Mouse (Mus musculus) gastrocnemius, adult 18-20 months (tissue): ENCODE data around the gene Lgsn. TPM values are rescaled to one million over a fixed set of nuclear protein-coding genes. Genes with fewer than 3 reads are reported as not detected.

Experiments used
- DNase-seq: peaks from one replicate; pipeline ENCODE4 v3.0.0; 2021; ENCODE audit warnings: low spot score
- long read RNA-seq, 2 experiments: library from polyadenylated mRNA; stranded (forward); transcript quantifications; one replicate each; pipeline ENCODE4 v2.0.0; 2021
- total RNA-seq, 2 experiments: library from RNA; stranded (reverse); gene quantifications; 2 replicates each; pipeline ENCODE4 v1.2.3; 2021

Gene Lgsn
- total RNA-seq = not detected
- long read RNA-seq, experiment 1 = 0 reads
- long read RNA-seq, experiment 2 = 0 reads

- no peak for DNase-seq
These were observed at the start of gene Lgsn for GRCm38 (mm10) chr1:31176101-31176500. Gene Lgsn, plus strand, starts transcription at chr1:31176401.

- no peak for DNase-seq
These were observed 37.8 kb upstream of the Lgsn start for GRCm38 (mm10) chr1:31138387-31138786.

- DNase-seq = no peak
These were observed 33.7 kb upstream of the Lgsn start for GRCm38 (mm10) chr1:31142288-31143094.

- no peak for DNase-seq
These were observed 32.6 kb upstream of the Lgsn start for GRCm38 (mm10) chr1:31143571-31143970.

- DNase-seq = no peak
These were observed 26.5 kb upstream of the Lgsn start for GRCm38 (mm10) chr1:31149671-31150070.

DNA sequence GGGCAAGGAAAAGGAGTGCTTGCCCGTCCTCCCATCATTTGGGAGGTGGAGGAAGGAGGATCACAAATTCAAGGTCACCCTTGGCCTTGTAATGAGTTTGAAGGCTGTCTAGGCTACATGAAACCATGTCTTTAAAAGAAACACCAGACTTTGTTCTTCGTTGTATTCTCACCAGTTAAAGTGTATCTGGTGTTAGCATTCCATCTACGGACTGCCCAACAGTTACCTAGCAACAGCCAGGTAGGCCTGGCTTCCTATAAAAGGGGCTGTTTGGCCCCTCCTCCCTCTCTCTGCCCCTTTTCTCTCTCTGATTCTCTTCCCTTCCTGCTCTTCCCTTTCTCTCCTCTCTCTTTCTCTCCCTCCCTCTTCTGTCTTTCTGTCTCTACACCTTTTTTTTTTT is 25.7 kb upstream of the Lgsn start:
- no peak for DNase-seq

GRCm38 (mm10) chr1:31152799-31153426 is 23.3 kb upstream of the Lgsn start:
- no peak for DNase-seq

GRCm38 (mm10) chr1:31153793-31154349 is 22.3 kb upstream of the Lgsn start:
- peak; percentile 63 for DNase-seq

GRCm38 (mm10) chr1:31156185-31156584 is 20.0 kb upstream of the Lgsn start:
- DNase-seq = no peak

DNA sequence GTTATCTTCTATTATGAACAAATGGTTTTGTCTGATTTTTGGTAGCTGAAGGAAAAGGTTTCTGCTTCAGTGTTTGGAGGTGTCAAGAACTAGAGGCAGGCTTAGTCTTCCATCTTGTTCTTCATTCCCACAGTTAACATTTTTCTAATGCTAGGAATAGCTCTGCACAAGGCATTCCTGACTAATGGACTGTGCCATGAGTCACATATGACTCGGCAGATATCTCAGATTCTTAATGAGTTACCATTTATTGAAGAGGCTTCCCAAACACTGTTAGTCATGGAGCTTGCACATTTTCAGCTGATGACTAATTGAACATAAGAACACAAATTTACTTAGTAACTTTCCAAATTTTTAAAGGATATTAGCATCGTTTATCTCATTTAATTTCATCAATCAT is 19.3 kb upstream of the Lgsn start:
- no peak for DNase-seq

- no peak for DNase-seq
These were observed 11.5 kb upstream of the Lgsn start for GRCm38 (mm10) chr1:31164527-31165189.

DNA sequence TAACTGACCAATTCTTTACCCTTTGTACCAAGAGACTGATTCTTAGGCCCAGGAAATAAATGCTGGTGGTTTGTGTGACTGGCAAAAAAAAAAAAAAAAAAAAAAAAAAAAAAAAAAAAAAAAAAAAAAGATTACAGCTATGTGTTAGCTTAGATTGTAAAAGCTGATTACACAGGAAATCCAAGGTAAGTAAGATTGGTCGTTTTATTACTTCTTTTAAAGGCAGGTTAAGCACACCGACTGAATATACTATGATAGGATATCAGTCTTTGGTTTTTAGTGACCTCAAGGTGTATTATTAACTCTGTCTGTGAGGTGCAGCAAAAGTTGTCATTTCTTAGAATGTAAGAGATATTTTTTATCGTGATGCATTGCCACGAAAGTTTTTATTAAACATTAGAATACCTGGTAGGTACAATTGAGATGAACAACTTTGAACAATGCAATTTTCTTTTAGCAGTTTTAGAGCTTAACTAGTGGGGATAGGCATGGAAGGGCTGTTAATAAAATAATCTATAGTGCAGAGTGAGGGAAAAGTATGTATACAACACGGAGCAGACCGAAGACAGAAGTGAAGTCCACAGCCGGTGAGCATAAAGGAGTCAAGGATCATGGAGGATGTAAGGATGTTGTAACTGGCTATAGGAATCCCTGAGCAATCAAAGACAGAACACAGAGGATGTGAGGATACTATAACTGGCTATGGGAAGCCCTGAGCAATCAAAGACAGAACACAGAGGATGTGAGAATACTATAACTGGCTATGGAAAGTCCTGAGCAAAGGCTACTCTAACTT is 10.7 kb upstream of the Lgsn start:
- DNase-seq = no peak

DNA sequence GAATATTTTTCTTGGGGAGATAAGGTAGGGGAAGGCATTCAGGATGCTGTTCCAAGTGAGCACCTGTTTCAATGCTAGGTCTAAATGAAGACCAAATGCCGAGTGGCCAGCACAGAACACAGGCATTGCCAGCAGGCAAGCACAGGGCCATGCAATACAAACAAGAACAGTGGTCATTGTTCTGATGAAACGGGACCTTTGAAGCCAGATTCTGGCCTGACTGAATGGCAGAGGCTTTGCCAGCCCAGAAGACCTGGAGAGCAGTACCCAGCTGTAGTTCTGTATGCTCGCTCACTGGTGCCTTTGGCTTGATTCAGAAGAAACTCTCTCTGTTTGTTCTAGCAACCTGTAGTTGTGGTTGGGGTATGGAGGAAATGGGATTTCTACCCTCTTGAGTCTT is 800 bp upstream of the Lgsn start:
- no peak for DNase-seq

DNA sequence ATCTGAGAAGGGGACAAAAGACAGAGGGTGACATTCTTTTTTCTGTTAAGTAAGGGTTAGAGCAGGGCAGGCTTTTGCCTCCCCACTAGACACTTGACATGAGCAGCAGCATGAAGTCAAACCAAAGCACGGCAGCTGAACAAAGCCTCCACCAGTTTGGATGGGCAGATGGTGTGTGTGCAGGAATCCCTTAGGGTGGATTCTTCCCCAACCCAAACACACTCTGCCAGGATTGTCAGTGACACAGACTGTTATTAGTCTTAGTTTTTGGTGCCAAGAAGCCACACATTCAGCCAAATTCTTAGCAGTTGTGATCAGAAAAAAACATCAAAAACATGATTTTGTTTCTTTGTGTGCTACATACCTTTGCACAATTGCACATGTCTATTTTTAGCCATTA is 2.1 kb downstream of the Lgsn start:
- DNase-seq = no peak

- no peak for DNase-seq
These were observed 14.2 kb downstream of the Lgsn start for GRCm38 (mm10) chr1:31190237-31190866.

DNA sequence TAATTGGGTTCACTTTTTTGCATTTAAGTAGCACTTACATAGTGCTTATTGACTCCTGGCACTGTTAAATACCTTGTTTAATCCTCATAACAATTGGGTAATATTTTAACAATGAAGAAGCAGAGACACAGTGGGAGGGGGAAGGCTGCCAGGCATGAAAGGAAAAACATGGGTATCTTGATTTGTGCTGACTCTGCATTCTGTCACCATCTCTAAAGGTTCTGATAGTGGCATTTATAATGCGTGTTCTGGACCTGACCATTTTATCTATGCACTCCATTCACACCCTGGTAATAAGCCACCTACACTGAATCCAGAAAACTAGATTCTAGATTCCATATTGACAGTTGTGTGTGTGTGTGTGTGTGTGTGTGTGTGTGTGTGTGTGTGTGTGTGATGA is 19.4 kb downstream of the Lgsn start:
- DNase-seq = no peak

GRCm38 (mm10) chr1:31196959-31197358 is 20.8 kb downstream of the Lgsn start:
- no peak for DNase-seq

GRCm38 (mm10) chr1:31203771-31204170 is 27.6 kb downstream of the Lgsn start:
- no peak for DNase-seq

GRCm38 (mm10) chr1:31205346-31205745 is 29.1 kb downstream of the Lgsn start:
- no peak for DNase-seq

DNA sequence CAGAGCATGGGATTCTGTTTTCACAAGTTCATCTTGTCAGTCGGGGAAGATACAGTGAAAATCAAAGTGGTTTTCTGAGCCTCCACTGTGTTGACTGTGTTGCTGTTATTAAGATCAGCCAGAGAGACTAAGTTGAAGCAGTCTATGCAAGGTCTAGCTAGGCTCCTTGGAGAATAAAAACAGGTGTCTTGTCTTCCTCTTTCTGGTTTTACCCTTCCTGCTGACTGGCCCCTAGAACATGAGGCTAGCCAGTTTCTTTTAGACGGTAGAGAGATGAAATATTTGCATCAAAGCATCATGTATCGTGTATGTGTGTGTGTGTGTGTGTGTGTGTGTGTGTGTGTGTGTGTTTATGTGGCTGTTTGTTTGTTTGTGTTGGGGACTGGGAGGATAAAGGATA is 29.6 kb downstream of the Lgsn start:
- DNase-seq = no peak

- DNase-seq = peak; percentile 18
These were observed 33.9 kb downstream of the Lgsn start for GRCm38 (mm10) chr1:31210144-31210543.
